8 mouse cellular contexts compared by ENCODE assay signal in genomic region chr1:180386951-180387749, GRCm38 (mm10). TPM values are rescaled to one million over a fixed set of nuclear protein-coding genes. Genes with fewer than 3 reads are reported as not detected.
DNase-seq lines count a peak whose midpoint lies in the region; ATAC-seq and TF ChIP-seq lines count a peak whose summit lies in the region.

No protein-coding gene starts in this region.

- H3K9ac ChIP-seq in embryonic facial prominence, embryonic 15.5 days: peak overlapping the region; percentile 37
- H3K9ac ChIP-seq in kidney, embryonic 15.5 days: peak overlapping the region; percentile 53

- H3K9me3 ChIP-seq in embryonic facial prominence, embryonic 15.5 days (replicated peaks): no peaks in the 10 kb centered on the region
- H3K9me3 ChIP-seq in heart, embryonic 10.5 days: no peaks in the 10 kb centered on the region
- H3K9me3 ChIP-seq in kidney, embryonic 15.5 days (replicated peaks): no peaks in the 10 kb centered on the region

- TF ChIP-seq CTCF in bone marrow, adult 2 months (IDR thresholded peaks at IDR 0.05; ENCODE audit: control insufficient read depth, insufficient read depth, low read length): peak; percentile 71

- WGBS in bone marrow, adult 2 months: 5% methylated on average over 27 of the region's 27 CpGs
- WGBS in embryonic facial prominence, embryonic 15.5 days: 2% methylated on average over 27 of the region's 27 CpGs
- 3% methylated on average over 27 of the region's 27 CpGs for WGBS in heart, embryonic 10.5 days
- WGBS in kidney, embryonic 15.5 days: 2% methylated on average over 27 of the region's 27 CpGs

- ATAC-seq in embryonic facial prominence, embryonic 15.5 days (ENCODE audit: insufficient number of reproducible peaks, low FRiP score, low TSS enrichment, low read depth): peak; percentile 97
- peak; percentile 98 for ATAC-seq in kidney, embryonic 15.5 days (replicated peaks; ENCODE audit: low FRiP score)
- ATAC-seq in monocyte, adult 5-6 weeks (replicated peaks; ENCODE audit: insufficient number of reproducible peaks, low FRiP score, low TSS enrichment, poor library complexity, severe bottlenecking): peak; percentile 95

- peaks cover 4% of the 10 kb centered on the region; the same call in 1 of the 2 replicates for H3K4me1 ChIP-seq in bone marrow, adult 2 months (ENCODE audit: control insufficient read depth, insufficient read depth, low read length)
- H3K4me1 ChIP-seq in embryonic facial prominence, embryonic 15.5 days: peaks cover 56% of the 10 kb centered on the region
- H3K4me1 ChIP-seq in heart, embryonic 10.5 days: peaks cover 49% of the 10 kb centered on the region
- peaks cover 42% of the 10 kb centered on the region for H3K4me1 ChIP-seq in kidney, embryonic 15.5 days

- DNase-seq in 3T3-L1 (ENCODE audit: low read depth, low spot score) (peak; percentile 98), liver (peak; percentile 99)
- peak; percentile 100 for DNase-seq in heart, embryonic 10.5 days (ENCODE audit: low spot score)
- peak; percentile 97 for DNase-seq in spleen, postnatal 4 days (ENCODE audit: low spot score in 2 of 2)

- no peak; the same call in 1 of the 2 replicates for TF ChIP-seq POLR2A in bone marrow, adult 2 months (IDR thresholded peaks at IDR 0.05; ENCODE audit: borderline replicate concordance, control insufficient read depth, low read depth, low read length)

- H3K4me3 ChIP-seq in bone marrow, adult 2 months (replicated peaks; ENCODE audit: control insufficient read depth, low read depth, low read length): peak overlapping the region; percentile 61
- peak overlapping the region; percentile 41 for H3K4me3 ChIP-seq in embryonic facial prominence, embryonic 15.5 days (replicated peaks)
- H3K4me3 ChIP-seq in heart, embryonic 10.5 days: peak overlapping the region; percentile 60
- peak overlapping the region; percentile 45 for H3K4me3 ChIP-seq in kidney, embryonic 15.5 days (replicated peaks)

- peak overlapping the region; percentile 89 for H3K27ac ChIP-seq in bone marrow, adult 2 months (ENCODE audit: control insufficient read depth, insufficient read depth, low read depth, low read length, poor library complexity)
- peak overlapping the region; percentile 95 for H3K27ac ChIP-seq in embryonic facial prominence, embryonic 15.5 days (replicated peaks)
- H3K27ac ChIP-seq in heart, embryonic 10.5 days: peak overlapping the region; percentile 87
- peak overlapping the region; percentile 92 for H3K27ac ChIP-seq in kidney, embryonic 15.5 days

- H3K4me2 ChIP-seq in embryonic facial prominence, embryonic 15.5 days (replicated peaks): peak overlapping the region; percentile 64
- peak overlapping the region; percentile 72 for H3K4me2 ChIP-seq in kidney, embryonic 15.5 days

- no peaks in the 10 kb centered on the region for H3K36me3 ChIP-seq in embryonic facial prominence, embryonic 15.5 days
- no peaks in the 10 kb centered on the region for H3K36me3 ChIP-seq in heart, embryonic 10.5 days
- H3K36me3 ChIP-seq in kidney, embryonic 15.5 days: no peaks in the 10 kb centered on the region

- no peaks in the 10 kb centered on the region for H3K27me3 ChIP-seq in embryonic facial prominence, embryonic 15.5 days
- H3K27me3 ChIP-seq in heart, embryonic 10.5 days (ENCODE audit: insufficient read depth, poor library complexity, severe bottlenecking): no peaks in the 10 kb centered on the region
- no peaks in the 10 kb centered on the region for H3K27me3 ChIP-seq in kidney, embryonic 15.5 days

RNA-seq across cellular contexts. Expression of gene Itpkb, which starts 56.9 kb away (rescaled TPM):
- 11.4 and 18.1 TPM in 2 replicates for polyA plus RNA-seq in bone marrow, adult 2 months (2011; ENCODE audit: insufficient read depth, insufficient read length, low replicate concordance, missing spikeins)
- 12.3 and 13.5 TPM in 2 replicates for polyA plus RNA-seq in embryonic facial prominence, embryonic 15.5 days (2015; fragmentation: Nextera tagmentation; extraction: Ambion mirVana)
- 4.0 and 4.6 TPM in 2 replicates for polyA plus RNA-seq in heart, embryonic 10.5 days (2016; fragmentation: Nextera tagmentation; extraction: Ambion mirVana)
- 8.8 and 9.4 TPM in 2 replicates for polyA plus RNA-seq in kidney, embryonic 15.5 days (2015; fragmentation: Nextera tagmentation; extraction: Ambion mirVana)
- total RNA-seq in monocyte, adult 5-6 weeks (2017): 32.2 to 77.3 TPM (median 38.3 TPM) in 3 replicates

Comparison
In these comparisons a context has a peak if more than half of its experiments do, and no peak if none do; other contexts are left out.
1. Peak in every context shown above with its lines: DNase-seq, ATAC-seq, H3K4me3 ChIP-seq and H3K27ac ChIP-seq.